Mouse (Mus musculus): Measurements from ENCODE around the gene Odf3l2.

Odf3l2 gene

DNA sequence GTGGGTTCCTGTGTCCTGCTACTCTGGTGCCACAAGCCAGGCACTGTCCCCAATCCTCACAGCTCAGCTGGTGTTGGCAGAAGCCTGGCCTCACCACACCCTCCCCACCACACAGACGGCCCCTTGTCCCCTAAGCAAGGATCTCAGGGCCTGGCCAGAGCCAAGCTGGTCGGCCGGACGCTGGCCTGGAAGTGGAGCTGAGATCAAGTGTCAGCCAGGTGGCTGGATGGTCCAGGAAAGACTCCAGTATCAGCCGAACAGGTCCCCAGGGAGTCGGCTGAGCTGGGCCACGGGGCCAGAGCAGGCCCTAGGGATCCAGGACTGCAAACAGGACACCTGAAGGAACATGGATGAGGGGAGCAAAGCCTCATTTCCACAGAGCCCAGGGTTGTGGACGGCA is at the start of gene Odf3l2:
Odf3l2 (minus strand) TSS at position 28 of the 400 bp plus-strand sequence.
- no peak for DNase-seq

DNA sequence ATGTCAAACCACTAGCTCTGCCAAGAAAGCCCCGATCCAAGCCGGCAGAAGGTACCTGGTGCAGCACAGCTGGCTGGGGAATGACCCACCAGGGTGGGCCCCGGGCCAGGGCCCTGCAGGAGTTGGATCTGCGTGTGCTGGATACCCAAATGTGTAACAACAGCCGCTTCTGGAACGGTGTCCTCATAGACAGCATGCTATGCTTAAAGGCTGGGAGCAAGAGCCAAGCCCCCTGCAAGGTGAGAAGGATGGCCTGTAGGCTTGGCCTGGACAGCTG is 48.8 kb upstream of the Odf3l2 start:
- no peak for DNase-seq

DNA sequence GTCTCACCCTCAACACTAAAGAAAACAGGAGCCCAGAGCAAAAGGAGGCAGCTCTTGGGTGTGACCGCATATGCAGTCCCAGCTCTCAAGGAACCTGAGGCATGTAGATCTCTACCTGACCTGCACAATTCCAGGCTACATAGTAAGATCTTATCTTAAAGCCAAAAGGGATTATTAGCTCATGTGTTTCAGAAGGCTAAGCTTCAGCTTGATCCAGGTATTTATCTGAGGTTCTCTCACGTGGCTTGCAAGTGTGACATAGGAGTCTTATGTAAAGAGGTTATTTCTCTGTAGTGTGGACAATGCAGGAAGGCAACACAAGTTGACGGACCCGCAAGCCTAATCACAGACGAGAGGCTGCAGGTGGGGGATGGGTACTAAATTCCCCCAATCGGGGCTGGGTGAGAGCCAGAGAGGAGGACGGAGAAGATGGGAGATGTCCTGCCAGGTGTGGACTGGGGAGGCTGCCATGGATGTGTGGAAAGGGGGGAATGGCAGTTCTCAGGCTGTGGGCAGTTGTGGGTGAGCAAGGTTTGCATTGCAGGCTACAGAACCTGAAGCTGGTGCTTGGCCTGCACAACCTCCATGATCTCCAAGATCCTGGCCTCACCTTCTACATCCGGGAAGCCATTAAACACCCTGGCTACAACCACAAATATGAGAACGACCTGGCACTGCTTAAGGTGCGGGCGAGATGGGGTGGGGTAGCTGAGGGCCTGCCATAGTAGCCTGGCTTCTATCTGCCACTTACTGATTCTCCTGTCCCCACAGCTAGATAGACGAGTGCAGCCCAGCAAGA is 48.2 kb upstream of the Odf3l2 start:
- DNase-seq, result no peak

DNA sequence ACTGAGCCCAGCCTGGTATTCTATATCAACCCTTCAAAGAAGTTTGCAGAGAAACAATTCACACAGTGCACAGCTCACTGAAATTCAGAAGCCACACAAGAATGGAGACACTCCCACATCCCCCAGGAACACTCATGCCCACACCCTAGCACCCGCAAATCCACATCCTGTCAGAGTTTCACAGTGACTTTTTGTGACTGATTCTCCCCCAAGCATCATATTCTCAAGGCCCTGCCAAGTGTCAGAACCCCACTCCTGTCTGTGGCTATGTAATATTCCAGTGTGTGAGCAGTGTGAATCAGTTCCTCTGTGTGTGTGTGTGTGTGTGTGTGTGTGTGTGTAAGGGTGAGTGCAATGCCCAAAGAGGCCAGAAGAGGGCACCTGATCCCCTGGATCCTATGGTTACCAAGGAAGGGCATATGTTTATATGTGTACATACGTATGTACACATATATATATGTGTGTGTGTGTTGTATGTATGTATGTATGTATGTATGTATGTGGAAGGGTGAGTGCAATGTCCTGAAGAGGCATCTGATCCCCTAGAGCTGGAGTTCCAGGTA is 46.5 kb upstream of the Odf3l2 start:
- no peak for DNase-seq

DNA sequence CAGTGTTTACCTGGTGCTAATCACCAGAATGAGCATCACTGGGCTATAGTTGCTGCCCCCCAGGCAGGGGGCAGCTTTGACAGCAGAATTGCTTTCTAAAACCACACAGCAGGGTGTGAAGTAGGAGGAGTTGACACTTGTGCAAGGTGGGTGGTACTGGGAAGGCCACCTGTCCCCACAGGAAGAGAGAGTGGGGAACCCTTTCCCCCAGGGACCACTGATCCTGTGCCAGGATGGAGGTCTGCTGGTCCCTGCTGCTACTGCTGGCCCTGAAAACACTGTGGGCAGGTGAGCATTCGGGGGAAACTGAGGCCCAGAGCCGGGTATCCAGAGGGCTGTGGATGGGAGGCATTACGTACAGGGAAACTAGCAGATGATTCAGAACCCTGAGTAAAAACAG is 43.6 kb upstream of the Odf3l2 start:
- no peak for DNase-seq

DNA sequence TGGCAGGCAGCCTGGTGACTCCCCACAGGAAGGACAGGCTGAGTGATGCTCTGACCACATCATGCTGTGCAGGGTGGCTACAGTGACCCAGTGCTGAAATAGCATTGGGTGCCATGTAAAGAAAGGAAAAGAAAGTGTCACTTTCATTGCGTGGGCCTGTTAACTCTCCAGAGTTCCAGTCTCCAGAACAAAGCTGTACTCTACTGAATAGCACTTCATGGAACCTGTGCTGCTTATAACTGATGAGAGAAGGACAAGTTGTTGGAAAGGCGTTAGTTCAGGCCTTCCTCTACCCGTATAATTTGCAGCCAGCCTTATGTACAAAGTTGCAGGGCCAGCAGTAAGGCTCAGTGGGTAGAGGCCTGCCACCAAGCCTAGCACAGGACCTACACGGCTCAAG is 43.2 kb upstream of the Odf3l2 start, which contains the start of gene Gzmm:
Gzmm (plus strand) TSS at position 301 of the 400 bp plus-strand sequence.
- no peak for DNase-seq

DNA sequence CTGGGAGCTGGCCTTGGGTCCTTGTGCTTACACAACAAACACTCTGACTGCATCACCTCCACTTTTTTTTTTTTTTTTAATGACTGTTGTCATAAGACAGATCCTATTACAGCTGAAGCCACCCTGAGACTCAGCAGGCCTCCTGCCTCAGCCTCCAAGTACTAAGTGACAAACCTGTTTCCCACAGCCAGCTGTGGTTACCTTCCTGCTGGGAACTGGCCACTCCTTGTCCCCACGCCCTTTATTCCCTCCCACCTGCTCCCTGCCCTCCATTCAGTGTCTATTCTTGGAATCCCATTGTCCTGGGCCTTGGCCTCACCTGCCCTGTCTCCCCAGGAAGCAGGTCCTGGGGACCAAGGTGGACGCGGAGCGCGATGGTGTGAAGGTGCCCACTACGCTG is 42.0 kb upstream of the Odf3l2 start:
- DNase-seq, result no peak

DNA sequence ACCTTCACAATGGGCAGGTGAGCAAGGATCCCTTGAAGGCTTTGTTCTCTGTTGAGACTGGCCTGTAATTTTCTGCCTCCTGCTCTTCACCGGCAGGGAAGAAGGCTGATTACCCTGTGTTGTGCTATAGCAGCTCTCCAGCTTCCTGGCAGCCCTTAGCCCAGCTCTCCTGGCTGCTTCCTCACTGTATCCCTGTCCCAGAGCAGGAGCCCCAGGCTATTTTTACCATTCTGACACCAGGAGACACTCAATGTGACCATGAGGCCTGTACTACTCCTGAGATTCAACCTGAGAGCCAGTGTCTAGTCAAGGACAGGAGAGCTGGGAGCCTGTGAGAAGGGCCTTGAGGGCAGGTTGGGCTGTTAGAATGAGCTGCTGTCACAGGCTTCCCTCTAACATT is 41.2 kb upstream of the Odf3l2 start:
- DNase-seq, result no peak

DNA sequence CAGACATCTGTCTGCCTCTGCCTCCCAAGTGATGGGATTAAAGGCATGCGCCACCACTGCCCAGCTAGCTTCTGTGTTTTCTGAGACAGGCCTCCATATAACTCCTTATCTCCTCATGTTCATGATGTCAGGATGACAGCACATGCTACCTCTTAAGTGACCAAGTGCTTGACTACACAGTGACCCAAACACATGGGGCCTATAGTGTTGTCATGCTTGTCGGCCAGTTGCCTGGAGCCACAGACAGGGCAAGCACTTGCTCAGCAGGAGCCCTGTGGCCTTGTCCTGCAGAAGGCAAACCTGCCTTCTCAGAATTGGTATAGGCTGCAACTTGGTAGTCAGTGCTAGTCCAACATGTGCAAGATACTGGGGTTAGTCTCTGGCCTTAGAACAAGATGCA is 40.7 kb upstream of the Odf3l2 start:
- DNase-seq, result no peak

DNA sequence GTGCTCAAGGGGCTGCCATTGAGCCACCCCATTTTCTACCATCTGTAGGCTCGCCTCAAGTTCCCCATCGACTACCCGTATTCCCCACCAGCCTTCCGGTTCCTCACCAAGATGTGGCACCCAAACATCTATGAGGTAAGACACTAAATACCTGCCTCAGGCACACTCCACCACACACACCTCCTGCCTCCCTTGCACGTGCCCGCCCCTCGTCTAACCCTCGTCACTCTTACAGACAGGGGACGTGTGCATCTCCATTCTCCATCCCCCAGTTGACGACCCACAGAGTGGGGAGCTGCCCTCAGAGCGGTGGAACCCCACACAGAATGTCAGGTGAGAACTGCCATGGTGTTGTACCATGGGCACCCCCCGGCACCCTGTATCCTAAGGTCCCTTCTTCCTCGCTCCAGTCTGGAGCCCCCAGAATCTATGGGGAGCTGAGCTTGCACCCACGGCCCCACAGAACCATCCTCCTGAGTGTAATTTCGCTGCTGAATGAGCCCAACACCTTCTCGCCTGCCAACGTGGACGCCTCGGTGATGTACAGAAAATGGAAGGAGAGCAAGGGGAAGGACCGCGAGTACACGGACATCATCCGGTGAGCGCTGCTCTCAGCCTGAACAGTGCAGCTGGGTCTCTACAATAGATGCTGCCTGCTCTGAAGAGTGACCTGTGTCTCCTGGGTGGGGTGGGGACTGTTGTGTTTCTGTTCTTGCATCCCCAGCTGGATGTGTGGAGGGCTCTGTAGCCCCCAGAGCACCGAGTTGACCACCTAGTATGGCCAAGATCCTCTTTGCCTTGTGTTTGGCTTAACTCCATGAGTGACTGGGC is 39.4 kb upstream of the Odf3l2 start:
- DNase-seq, result no peak

DNA sequence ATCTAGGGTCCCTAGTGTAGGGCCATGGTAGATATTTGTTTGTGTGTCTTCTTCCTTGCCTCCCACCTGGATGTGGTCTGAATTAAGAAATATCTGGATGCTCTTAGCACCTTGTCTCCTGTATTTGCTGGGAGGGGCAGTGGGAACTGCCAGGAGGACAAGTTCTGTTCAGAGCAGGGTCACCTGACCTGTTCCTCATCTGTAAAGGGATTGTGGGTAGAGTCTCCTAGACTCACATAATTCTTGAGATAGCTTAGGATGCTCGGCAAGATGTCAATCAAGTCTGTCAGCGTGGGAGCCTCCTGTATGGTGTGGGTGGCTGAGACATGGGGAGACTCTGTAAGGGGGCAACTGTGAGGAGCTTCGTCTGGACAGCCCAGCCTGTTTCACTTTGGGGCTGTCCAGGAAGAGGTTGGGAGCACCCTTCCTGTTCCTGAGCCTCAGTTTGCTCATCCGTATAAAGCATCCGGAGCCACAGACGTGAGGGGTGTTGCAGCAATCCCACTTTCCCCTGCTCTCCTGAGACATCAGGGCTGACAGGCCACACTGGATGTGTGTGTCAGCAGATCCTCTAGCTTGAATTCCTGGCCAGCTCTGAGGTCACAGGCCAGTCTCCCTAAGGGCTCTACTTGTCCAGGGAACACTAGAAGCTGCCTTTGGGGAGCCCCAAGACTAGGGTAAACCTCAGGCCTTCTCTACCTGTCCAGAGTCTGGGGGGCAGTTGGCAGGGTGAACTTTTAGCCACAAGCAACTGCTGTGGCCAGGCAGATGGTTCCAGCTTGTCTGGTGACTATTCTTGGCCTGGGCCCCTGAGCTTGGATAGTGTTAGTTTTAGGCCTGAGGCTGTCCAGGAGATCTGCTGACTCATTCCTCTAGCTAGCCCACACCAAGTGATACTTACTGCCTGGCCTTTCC is 38.4 kb upstream of the Odf3l2 start:
- DNase-seq, result no peak

DNA sequence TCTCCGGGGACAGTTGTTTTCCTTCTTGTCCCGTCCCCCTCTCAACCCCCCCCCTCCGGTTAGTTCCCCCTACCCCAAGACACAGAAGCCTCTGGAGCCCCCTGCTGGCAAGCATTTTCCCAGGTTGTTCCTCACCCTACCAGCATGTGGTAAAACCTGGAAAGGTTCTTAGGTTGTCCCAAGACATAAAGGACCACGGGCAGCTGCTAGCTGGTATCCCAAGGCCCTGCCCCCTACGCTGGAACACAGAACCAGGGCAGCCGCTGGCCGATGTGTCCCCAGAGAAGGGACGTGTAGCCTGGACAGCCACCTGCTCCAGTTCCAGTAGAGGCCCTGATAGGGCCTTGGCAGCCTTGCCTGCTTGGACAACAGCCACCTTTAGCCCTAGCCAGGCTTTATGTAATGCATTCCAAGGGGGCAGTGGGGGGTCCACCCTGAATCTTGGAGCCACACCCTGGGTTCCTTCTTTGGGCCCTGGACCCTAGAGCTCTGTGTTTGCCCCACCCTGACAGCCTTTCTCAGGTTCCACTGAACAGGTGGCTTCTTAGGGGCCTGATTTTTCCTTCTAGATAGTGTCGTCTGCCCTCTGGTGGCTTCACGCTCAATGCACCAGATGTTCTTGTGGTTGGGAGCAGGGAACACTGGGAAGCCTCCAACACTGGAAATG is 37.5 kb upstream of the Odf3l2 start:
- peak; percentile 80 for DNase-seq

DNA sequence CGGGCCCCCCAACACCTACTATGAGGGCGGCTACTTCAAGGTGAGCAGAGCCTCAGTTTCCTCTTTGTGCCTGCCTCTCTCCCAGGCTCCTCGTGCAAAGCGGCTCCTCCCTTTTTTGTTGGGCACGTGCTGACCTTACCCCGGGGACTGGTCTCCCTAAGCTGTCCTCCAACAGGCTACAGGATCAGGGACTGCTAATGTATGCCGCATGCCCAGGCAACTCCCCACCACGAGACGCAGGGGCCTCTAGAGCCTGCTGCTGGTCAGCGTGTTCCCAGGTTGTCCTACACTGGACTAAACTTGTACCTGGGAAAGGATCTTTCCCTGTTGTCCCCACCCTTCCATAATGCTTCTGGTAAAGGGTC is 37.0 kb upstream of the Odf3l2 start:
- peak; percentile 40 for DNase-seq

DNA sequence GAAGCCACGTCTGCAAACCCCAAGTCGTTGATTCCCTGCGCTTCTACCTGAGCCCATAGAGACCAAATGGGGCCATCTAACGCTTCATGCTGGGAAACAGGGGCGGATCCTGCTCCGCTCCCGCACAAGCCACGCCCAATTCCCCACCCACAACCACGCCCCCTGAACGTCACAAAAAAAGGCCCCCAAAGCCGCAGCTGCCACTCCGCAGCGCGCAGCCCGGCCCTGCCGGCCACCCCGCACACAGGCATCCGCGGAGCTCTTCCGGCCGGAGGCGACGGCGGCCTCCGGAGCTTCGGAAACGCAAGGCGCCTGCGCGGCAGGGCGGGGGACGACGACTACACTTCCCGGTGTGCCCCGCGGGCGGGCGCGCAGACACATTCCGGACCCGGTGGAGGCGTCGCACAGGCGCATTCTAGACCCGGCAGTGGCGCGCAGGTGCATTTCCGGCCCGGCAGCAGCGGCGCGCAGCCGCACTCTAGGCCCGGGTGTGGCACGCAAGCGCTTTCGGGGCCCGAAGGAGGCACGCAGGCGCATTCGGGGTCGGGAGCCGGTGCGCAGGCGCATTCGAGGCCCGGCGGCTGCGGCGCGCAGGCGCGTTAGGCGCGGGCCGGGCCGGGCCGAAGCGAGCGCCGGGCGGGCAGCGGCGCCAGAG is 36.2 kb upstream of the Odf3l2 start, which contains the start of gene Cdc34:
Cdc34 (plus strand) TSS at position 605 of the 655 bp plus-strand sequence.
- peak; percentile 99 for DNase-seq

DNA sequence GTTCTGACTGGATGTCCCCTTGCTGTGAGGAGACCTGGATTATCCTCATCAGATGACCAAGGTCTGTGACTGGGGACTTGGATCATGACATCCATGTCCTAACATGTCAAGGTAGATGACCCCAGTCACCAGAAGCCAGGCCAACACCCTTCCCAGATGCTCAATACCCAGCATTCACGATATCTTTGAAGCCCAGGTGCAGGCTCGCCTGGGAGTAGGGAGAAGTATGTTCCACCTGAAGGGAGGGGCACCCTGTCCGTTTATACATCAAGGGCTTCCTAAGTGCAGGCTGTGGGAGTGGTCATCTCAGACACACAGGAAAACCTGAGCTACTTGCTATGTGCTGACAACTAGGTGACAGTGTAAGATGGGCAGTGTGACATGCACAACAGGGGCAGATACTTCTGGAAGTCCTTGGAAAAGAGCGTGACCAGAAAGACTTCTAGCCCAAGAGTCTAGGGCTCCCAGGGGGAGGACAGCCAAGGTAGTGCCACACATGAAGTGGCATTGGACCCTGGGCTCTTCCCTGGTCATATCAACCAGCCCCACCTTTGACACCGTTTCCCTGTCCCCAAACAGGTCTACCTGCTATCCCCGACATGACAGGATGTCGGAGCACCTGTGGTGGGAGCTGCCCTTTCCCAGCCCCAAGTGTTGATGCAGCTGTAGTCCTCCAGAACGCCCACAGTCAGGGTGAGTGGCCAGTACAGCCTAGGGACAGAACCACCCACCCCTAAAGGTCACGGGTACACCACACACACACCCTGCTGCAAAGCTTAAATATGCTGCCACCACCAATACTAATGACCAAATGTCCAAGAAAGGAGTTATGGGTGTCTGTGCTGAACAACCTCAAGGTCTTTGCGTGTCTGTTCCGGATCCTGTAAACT is 35.3 kb upstream of the Odf3l2 start:
- no peak for DNase-seq

DNA sequence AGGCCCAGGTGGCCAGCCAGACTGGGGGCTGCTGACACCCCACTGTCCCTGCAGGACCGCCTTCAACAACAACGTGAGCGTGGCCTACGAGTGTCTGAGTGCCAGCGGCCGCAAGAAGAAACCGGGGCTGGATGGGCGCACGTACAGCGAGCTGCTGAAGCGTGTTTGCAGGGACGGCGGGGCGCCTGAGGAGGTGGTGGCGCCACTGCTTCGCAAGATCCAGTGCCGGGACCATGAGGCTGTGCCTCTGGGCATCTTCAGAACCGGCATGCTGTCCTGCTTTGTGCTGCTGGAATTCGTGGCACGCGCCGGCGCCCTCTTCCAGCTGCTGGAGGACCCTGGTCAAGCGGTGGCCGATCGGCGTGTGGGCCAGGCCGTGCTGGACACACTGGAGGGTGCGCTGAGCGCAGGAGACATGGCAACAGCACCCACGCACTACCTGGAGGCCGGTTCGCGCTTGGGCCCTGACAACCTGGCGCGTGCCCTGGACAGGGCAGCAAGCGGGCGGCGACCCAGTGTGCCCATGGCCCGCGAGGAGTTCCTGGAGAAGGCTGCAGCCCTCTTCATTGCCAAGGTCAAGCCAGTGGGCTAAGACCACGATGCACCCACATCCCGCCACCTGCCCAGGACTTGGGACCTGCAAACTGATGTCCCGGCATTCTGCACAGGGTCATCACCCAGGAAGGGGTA is 30.0 kb upstream of the Odf3l2 start:
- no peak for DNase-seq

DNA sequence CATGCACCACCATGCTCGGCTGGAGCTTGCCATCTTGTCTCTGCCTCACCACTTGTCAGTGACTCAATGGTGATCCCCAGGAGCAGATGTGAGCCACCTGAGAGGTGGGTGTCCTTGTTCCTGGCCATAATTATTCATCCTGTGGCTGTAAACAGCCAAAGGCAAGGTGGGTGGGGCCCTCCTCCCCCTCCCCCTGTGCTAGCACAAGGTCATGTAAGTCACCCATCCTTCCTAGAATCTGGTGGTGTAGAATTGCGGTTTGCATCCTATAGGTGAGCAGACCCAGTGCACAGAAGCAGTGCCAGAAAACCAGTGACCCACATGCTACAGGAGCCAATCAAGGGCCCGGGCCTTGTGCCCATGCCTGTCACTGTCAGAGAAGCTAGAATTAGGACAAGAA is 27.5 kb upstream of the Odf3l2 start:
- no peak for DNase-seq

DNA sequence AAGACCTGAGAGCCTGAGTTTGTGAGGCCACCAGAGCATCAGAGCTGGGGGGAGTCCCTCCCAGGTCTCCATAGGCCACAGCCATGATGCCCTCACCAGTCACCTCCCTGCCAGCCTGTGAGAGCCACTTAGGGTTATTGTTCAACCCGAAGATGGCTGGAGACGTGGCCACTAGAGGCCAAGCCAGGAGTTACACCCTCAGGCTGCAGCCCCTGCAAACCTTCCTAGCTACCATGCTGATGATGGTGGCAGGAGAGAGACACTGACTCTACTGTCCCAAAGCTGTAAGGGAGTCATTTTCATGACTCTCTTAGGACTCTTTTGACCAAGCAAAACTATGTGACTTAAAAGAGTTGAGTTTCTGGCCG is 26.5 kb upstream of the Odf3l2 start:
- no peak for DNase-seq

DNA sequence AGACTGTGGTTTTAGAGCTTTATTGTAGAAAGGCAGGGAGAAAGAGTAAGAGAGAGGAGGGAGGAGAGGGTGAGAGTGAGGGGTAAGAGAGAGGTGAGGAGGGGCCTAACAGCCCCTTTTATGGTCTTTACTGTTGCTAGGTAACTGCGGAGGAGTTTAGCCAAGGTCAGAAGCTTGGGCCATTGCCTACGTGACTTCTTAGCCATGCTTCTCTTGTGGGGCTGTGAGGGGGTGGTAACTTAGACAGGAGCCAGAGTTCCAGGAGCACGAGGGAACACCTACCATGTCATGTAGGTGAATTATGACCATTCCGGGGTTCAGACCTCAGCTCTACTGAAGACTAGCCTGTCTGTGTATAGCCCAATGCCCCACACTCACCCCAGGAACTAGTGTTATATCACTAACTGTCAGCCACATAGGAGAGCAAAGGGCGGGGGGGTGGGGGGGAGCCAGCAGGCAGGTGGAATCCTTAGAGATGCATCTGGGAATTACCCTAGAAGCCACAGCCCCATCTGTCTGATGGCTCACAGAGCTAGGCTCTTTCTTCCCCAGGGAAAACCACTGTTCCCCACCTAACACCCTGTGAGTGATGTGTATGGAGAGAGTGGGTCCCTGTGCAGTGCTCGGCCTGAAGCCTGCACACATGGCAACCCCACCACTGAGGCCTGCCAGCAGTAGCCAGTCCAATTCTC is 26.0 kb upstream of the Odf3l2 start:
- DNase-seq, result no peak

Measured in lung, postnatal 10 days (tissue).